Mouse (Mus musculus) gastrocnemius, postnatal 14 days (tissue): ENCODE measurements around the gene Zpld1. TPM values are rescaled to one million over a fixed set of nuclear protein-coding genes. Genes with fewer than 3 reads are reported as not detected.

ENCODE experiments used
- DNase-seq: peaks from one replicate; pipeline ENCODE4 v3.0.0; 2021; ENCODE audit warnings: mixed read lengths
- intact Hi-C: fragments of 180-260 bp; cut with DNase I; formaldehyde crosslinking; loops from one replicate; pipeline ENCODE4 v1.15.1; 2025; ENCODE audit warnings: low total_unique reads
- long read RNA-seq, 2 experiments: library from polyadenylated mRNA; stranded (forward); transcript quantifications; one replicate each; pipeline ENCODE4 v2.0.0; 2021
- total RNA-seq, 2 experiments: library from RNA; stranded (reverse); gene quantifications; 2 replicates each; pipeline ENCODE4 v1.2.3; 2021

Gene Zpld1
- total RNA-seq: not detected
- long read RNA-seq, experiment 1: 0 reads
- long read RNA-seq, experiment 2: 0 reads

GRCm38 (mm10) chr16:55297886-55298285 is at the start of gene Zpld1:
TSS of gene Zpld1 (minus strand) at chr16:55297986.
- intact Hi-C loops: no loop called here
- DNase-seq: no peak

GRCm38 (mm10) chr16:55345644-55346043 is 47.9 kb upstream of the Zpld1 start:
- intact Hi-C loops: no loop called here
- no peak for DNase-seq

- intact Hi-C loops: no loop called here
- peak; percentile 42 for DNase-seq
Observed at GRCm38 (mm10) chr16:55321542-55322514, 24.0 kb upstream of the Zpld1 start.

- intact Hi-C loops: no loop called here
- DNase-seq: no peak
Observed at GRCm38 (mm10) chr16:55316996-55317395, 19.2 kb upstream of the Zpld1 start.

- intact Hi-C loops: no loop called here
- DNase-seq: no peak
Observed at GRCm38 (mm10) chr16:55312106-55312505, 14.3 kb upstream of the Zpld1 start.

GRCm38 (mm10) chr16:55282696-55283095 is 15.1 kb downstream of the Zpld1 start:
- DNase-seq: no peak
- intact Hi-C loops: no loop called here

GRCm38 (mm10) chr16:55277447-55277846 is 20.3 kb downstream of the Zpld1 start:
- DNase-seq: no peak
- intact Hi-C loops: no loop called here

- intact Hi-C loops: no loop called here
- DNase-seq: no peak
Observed at GRCm38 (mm10) chr16:55265281-55265680, 32.5 kb downstream of the Zpld1 start.

GRCm38 (mm10) chr16:55260862-55261574 is 36.8 kb downstream of the Zpld1 start:
- DNase-seq: no peak
- intact Hi-C loops: no loop called here

GRCm38 (mm10) chr16:55259719-55260118 is 38.1 kb downstream of the Zpld1 start:
- no peak for DNase-seq
- intact Hi-C loops: no loop called here

- intact Hi-C loops: no loop called here
- DNase-seq: no peak
Observed at GRCm38 (mm10) chr16:55240996-55241395, 56.8 kb downstream of the Zpld1 start.

- DNase-seq: no peak
- intact Hi-C loops: no loop called here
Observed at GRCm38 (mm10) chr16:55228995-55229622, 68.7 kb downstream of the Zpld1 start.

- intact Hi-C loops: no loop called here
- no peak for DNase-seq
Observed at GRCm38 (mm10) chr16:55203945-55204344, 93.8 kb downstream of the Zpld1 start.

GRCm38 (mm10) chr16:55190397-55190796 is 107.4 kb downstream of the Zpld1 start:
- intact Hi-C loops: no loop called here

GRCm38 (mm10) chr16:55185370-55185769 is 112.4 kb downstream of the Zpld1 start:
- no peak for DNase-seq
- intact Hi-C loops: no loop called here

More at GRCm38 (mm10) chr16:55190397-55190796, 107.4 kb downstream of the Zpld1 start:
- no peak for DNase-seq
